Mouse (Mus musculus) common myeloid progenitor, adult 5-6 weeks (primary cell): ENCODE results near the gene Slc35b2. TPM values are rescaled to one million over a fixed set of nuclear protein-coding genes. Genes with fewer than 3 reads are reported as not detected.

Source experiments
- total RNA-seq: library from RNA; stranded (forward); fragments of 200-1000, 187-1606 nt; gene quantifications from 2 replicates; pipeline ENCODE4 v1.2.3, GENCODE M21; 2017

Slc35b2 gene
- total RNA-seq, 1 experiment from 2014 or later: 93.8 TPM

Other genes with a start within 250 kb of the Slc35b2 start
- 128 and 141 TPM in 2 replicates for gene Cdc5l, start 130.1 kb upstream of the Slc35b2 start, total RNA-seq
- 1.6 TPM in 1 of 2 replicates, not detected in the other for gene Spats1, start 88.5 kb upstream of the Slc35b2 start, total RNA-seq
- gene Aars2, start 57.0 kb upstream of the Slc35b2 start, total RNA-seq: 11.1 and 11.4 TPM in 2 replicates
- not detected in 2 replicates for gene Tcte1, start 40.4 kb upstream of the Slc35b2 start, total RNA-seq
- 0.53 TPM in 1 of 2 replicates, not detected in the other for gene Tmem151b, start 14.2 kb upstream of the Slc35b2 start, total RNA-seq
- gene Nfkbie, start 8.2 kb upstream of the Slc35b2 start, total RNA-seq: 10.1 and 11.0 TPM in 2 replicates
- 2,806 and 3,169 TPM in 2 replicates for gene Hsp90ab1, start 9.4 kb downstream of the Slc35b2 start, total RNA-seq
- gene Slc29a1, start 35.7 kb downstream of the Slc35b2 start, total RNA-seq: 80.6 and 109 TPM in 2 replicates
- not detected in 2 replicates for gene Mymx, start 38.2 kb downstream of the Slc35b2 start, total RNA-seq
- 0.27 and 0.34 TPM in 2 replicates for gene Capn11, start 95.5 kb downstream of the Slc35b2 start, total RNA-seq
- gene Mrpl14, start 122.4 kb downstream of the Slc35b2 start, total RNA-seq: 11.0 and 14.4 TPM in 2 replicates
- 5.2 and 7.0 TPM in 2 replicates for gene Tmem63b, start 123.0 kb downstream of the Slc35b2 start, total RNA-seq
- gene 1600014C23Rik, start 170.0 kb downstream of the Slc35b2 start, total RNA-seq: not detected in 2 replicates